ENCODE assay signal across 11 mouse cellular contexts in the genomic region with DNA sequence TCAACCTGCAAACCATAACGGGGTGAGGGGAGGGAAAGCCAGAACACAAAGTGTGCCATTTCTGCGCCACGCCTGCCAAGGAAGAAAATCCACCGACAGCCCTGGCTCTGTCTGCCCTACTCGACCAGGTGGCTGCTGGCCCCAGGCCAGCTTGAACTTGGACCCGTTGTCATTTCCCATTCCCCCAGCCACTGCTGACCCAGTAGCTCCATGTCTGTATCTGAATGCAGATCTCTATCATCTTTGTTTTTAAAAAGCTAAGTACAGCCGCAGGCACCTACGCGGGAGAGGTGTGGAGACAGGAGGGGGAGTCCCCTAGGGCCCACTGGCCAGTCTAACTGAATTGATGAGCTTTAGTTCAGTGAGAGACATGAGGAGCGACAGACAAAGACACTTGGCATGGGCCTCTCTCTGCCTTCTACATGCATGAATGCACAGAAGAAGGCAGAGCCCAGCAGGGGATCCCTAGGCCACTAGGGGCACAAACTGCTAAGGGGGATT.
DNase-seq lines count a peak whose midpoint lies in the region; ATAC-seq lines count a peak whose summit lies in the region.
"Had no signal": no experiment of that assay in that cellular context is flagged by ENCODE, and none has a peak within 500 bp of the region (broad histone marks: within the 10 kb centered on the region; RNA-seq: fewer than 3 reads in every experiment).

No protein-coding gene starts in this region.

- H3K9me3 ChIP-seq in hindbrain, embryonic 16.5 days (ENCODE audit: control insufficient read depth, low read length) = no peaks in the 10 kb centered on the region
- H3K9me3 ChIP-seq in midbrain, embryonic 13.5 days = no peaks in the 10 kb centered on the region
- H3K9me3 ChIP-seq: embryonic facial prominence, embryonic 13.5 days; stomach, embryonic 15.5 days had no signal

- H3K4me3 ChIP-seq in hindbrain, embryonic 16.5 days (ENCODE audit: low read length) = no peak overlapping the region
- H3K4me3 ChIP-seq in midbrain, embryonic 13.5 days (replicated peaks) = no peak overlapping the region
- H3K4me3 ChIP-seq: embryonic facial prominence, embryonic 13.5 days; megakaryocyte, embryonic 14.5 days; stomach, embryonic 15.5 days had no signal

- H3K36me3 ChIP-seq in hindbrain, embryonic 16.5 days (ENCODE audit: control insufficient read depth, insufficient read depth, low read length) = no peaks in the 10 kb centered on the region
- H3K36me3 ChIP-seq in midbrain, embryonic 13.5 days = no peaks in the 10 kb centered on the region
- H3K36me3 ChIP-seq: embryonic facial prominence, embryonic 13.5 days; stomach, embryonic 15.5 days had no signal

- peaks cover 26% of the 10 kb centered on the region for H3K4me1 ChIP-seq in hindbrain, embryonic 16.5 days (ENCODE audit: control insufficient read depth, insufficient read depth, low read depth, low read length)
- H3K4me1 ChIP-seq in midbrain, embryonic 13.5 days (replicated peaks) = peaks cover 51% of the 10 kb centered on the region
- H3K4me1 ChIP-seq: megakaryocyte, embryonic 14.5 days had no signal

- H3K27me3 ChIP-seq in hindbrain, embryonic 16.5 days (replicated peaks; ENCODE audit: control insufficient read depth, insufficient read depth, low read length) = no peaks in the 10 kb centered on the region
- peaks cover 3% of the 10 kb centered on the region; the same call in 1 of the 2 replicates for H3K27me3 ChIP-seq in midbrain, embryonic 13.5 days
- H3K27me3 ChIP-seq: megakaryocyte, embryonic 14.5 days; Patski; stomach, embryonic 15.5 days had no signal

- peak overlapping the region; percentile 31 for H3K4me2 ChIP-seq in hindbrain, embryonic 16.5 days (ENCODE audit: low read length)
- H3K4me2 ChIP-seq in midbrain, embryonic 13.5 days (replicated peaks) = peak overlapping the region; percentile 24; the same call in 1 of the 2 replicates
- H3K4me2 ChIP-seq: embryonic facial prominence, embryonic 13.5 days; stomach, embryonic 15.5 days had no signal

- ATAC-seq in hindbrain, embryonic 16.5 days = peak; percentile 44
- peak; percentile 37 for ATAC-seq in midbrain, embryonic 13.5 days
- ATAC-seq: Patski had no signal

- WGBS in hindbrain, embryonic 16.5 days = 25% methylated on average over 10 of the region's 10 CpGs
- 21% methylated on average over 10 of the region's 10 CpGs for WGBS in midbrain, embryonic 13.5 days

- DNase-seq in cerebellum, adult 18-20 months = peak; percentile 83 to 84
- DNase-seq in cerebellum, postnatal 36 days = peak; percentile 87 to 91
- no peak for DNase-seq in right cerebral cortex, postnatal 14 days
- no peak for DNase-seq in thymus, adult 18-20 months
- DNase-seq in lung, postnatal 10 days = no peak

- H3K9ac ChIP-seq in hindbrain, embryonic 16.5 days (ENCODE audit: low read depth, low read length) = no peak overlapping the region
- 0 out of 2 replicates have a peak overlapping the region, but pooled peaks have one; percentile 42 for H3K9ac ChIP-seq in midbrain, embryonic 13.5 days (replicated peaks)
- H3K9ac ChIP-seq: embryonic facial prominence, embryonic 13.5 days; stomach, embryonic 15.5 days had no signal

- peak overlapping the region; percentile 79 for H3K27ac ChIP-seq in hindbrain, embryonic 16.5 days (ENCODE audit: low read depth, low read length)
- peak overlapping the region; percentile 78 for H3K27ac ChIP-seq in midbrain, embryonic 13.5 days
- H3K27ac ChIP-seq: embryonic facial prominence, embryonic 13.5 days; stomach, embryonic 15.5 days had no signal

Comparison
In these comparisons a context has a peak if more than half of its experiments do, and no peak if none do; other contexts are left out.
1. DNase-seq: peak in cerebellum, adult 18-20 months (2 of 2) and cerebellum, postnatal 36 days (2 of 2); none in right cerebral cortex, postnatal 14 days (single experiment), thymus, adult 18-20 months (0 of 2) and lung, postnatal 10 days (single experiment).